Mouse (Mus musculus): ENCODE results near the gene Itgb3. TPM values are rescaled to one million over a fixed set of nuclear protein-coding genes. Genes with fewer than 3 reads are reported as not detected.

The Itgb3 gene
- polyA plus RNA-seq, 1 experiment from 2014 or later, result 3.7 TPM

GRCm38 (mm10) chr11:104643236-104643635 is 35.4 kb downstream of the Itgb3 start:
- Histone ChIP-seq H3K4me3 (no peak overlapping the region), H3K4me1 (no peaks in the 10 kb centered on the region; the same call in 1 of the 2 replicates), H3K36me3 (no peaks in the 10 kb centered on the region), H3K9ac (no peak overlapping the region), H3K9me3 (no peaks in the 10 kb centered on the region), H3K4me2 (no peak overlapping the region), H3K27me3 (no peaks in the 10 kb centered on the region), H3K27ac (no peak overlapping the region)
- WGBS, result 79% methylated on average over 4 of the region's 4 CpGs
- no peak for ATAC-seq (ENCODE audit: insufficient number of reproducible peaks, low FRiP score, low TSS enrichment, low read depth)

DNA sequence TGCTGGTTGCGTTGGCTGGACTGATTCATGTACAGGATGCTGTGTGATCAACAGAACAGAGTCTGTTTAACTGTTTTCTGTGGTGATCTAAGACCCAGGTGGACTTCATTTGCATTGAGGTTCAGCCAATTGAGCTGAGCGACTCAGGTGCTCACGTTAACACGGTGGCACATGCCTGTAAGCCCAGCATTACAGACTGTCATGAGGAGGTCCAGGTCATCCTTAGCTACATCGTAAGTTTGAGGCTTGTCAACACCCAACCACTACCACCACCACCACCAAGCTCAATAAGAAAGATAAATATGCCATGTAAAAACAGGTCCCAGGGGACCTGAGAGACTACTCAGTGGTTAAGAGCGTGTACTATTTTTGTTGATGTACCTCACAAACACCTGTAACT is 37.6 kb downstream of the Itgb3 start:
- 87% methylated on average over 6 of the region's 6 CpGs for WGBS
- H3K4me2 ChIP-seq, result no peak overlapping the region
- no peak overlapping the region for H3K9ac ChIP-seq
- H3K36me3 ChIP-seq, result no peaks in the 10 kb centered on the region
- no peak overlapping the region for H3K4me3 ChIP-seq
- no peak for ATAC-seq (ENCODE audit: insufficient number of reproducible peaks, low FRiP score, low TSS enrichment, low read depth)
- no peaks in the 10 kb centered on the region for H3K27me3 ChIP-seq
- no peaks in the 10 kb centered on the region for H3K9me3 ChIP-seq
- H3K27ac ChIP-seq, result no peak overlapping the region
- H3K4me1 ChIP-seq, result no peaks in the 10 kb centered on the region; the same call in 1 of the 2 replicates

DNA sequence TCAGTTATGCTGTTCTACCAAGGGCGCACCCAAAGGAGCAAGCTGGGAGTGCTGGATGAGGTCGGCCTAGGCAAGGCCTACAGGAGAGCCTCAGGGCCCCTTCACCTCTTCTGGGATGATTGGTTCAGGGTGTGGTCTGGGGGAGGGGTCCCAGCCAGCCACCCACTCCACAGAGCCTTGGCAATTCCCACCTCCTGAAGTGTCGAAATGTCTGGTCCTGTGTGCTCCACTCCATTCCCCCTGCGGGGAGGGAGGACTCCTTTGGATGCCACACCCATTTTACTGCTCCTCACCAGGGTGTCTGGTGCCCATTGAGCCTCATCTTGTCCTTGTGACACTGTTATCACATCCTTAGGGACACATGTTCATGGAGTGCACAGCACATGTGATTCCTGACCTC is 38.4 kb downstream of the Itgb3 start:
- no peak overlapping the region for H3K4me2 ChIP-seq
- H3K4me1 ChIP-seq, result no peaks in the 10 kb centered on the region; the same call in 1 of the 2 replicates
- no peak for ATAC-seq (ENCODE audit: insufficient number of reproducible peaks, low FRiP score, low TSS enrichment, low read depth)
- H3K4me3 ChIP-seq, result no peak overlapping the region
- no peak overlapping the region for H3K9ac ChIP-seq
- H3K27me3 ChIP-seq, result no peaks in the 10 kb centered on the region
- 64% methylated on average over 4 of the region's 4 CpGs for WGBS
- no peaks in the 10 kb centered on the region for H3K36me3 ChIP-seq
- no peak overlapping the region for H3K27ac ChIP-seq
- no peaks in the 10 kb centered on the region for H3K9me3 ChIP-seq

DNA sequence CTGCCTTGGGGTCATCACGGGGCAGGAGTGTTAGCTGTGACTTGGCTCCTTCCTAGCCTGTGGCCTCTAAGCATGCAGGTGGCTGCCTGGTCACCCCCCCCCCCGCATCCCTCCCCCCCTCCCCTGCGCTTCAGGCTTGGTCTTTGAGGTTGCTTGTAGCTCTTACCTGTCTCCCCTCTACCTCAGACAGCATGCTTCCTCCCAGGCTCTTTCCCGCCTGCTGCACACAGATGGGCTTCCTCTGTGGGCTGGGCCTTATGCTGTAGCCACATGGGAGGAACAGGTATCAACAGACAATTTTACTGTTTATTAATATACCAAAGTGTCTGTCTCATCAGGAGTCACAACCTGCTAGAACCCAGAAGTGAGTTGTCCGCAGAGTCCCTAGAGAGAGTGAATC is 38.8 kb downstream of the Itgb3 start:
- WGBS, result 69% methylated on average over 3 of the region's 5 CpGs
- no peak for ATAC-seq (ENCODE audit: insufficient number of reproducible peaks, low FRiP score, low TSS enrichment, low read depth)
- no peak overlapping the region for H3K4me2 ChIP-seq

GRCm38 (mm10) chr11:104647188-104647867 is 39.5 kb downstream of the Itgb3 start:
- no peaks in the 10 kb centered on the region for H3K9me3 ChIP-seq
- H3K27me3 ChIP-seq, result no peaks in the 10 kb centered on the region
- no peak overlapping the region for H3K27ac ChIP-seq
- WGBS, result 72% methylated on average over 8 of the region's 8 CpGs
- H3K36me3 ChIP-seq, result no peaks in the 10 kb centered on the region
- H3K4me2 ChIP-seq, result no peak overlapping the region
- H3K4me3 ChIP-seq, result no peak overlapping the region
- ATAC-seq (ENCODE audit: insufficient number of reproducible peaks, low FRiP score, low TSS enrichment, low read depth), result no peak
- no peak overlapping the region for H3K9ac ChIP-seq
- H3K4me1 ChIP-seq, result no peaks in the 10 kb centered on the region; the same call in 1 of the 2 replicates

More for the DNA sequence above, 38.8 kb downstream of the Itgb3 start:
- Histone ChIP-seq H3K4me3 (no peak overlapping the region), H3K9ac (no peak overlapping the region), H3K27me3 (no peaks in the 10 kb centered on the region), H3K36me3 (no peaks in the 10 kb centered on the region), H3K4me1 (no peaks in the 10 kb centered on the region; the same call in 1 of the 2 replicates), H3K27ac (no peak overlapping the region), H3K9me3 (no peaks in the 10 kb centered on the region)

GRCm38 (mm10) chr11:104648571-104648970 is 40.8 kb downstream of the Itgb3 start:
- H3K4me3 ChIP-seq, result no peak overlapping the region
- no peaks in the 10 kb centered on the region; the same call in 1 of the 2 replicates for H3K4me1 ChIP-seq
- no peak overlapping the region for H3K9ac ChIP-seq
- WGBS, result 56% methylated on average over 3 of the region's 3 CpGs
- H3K9me3 ChIP-seq, result no peaks in the 10 kb centered on the region
- no peak overlapping the region for H3K27ac ChIP-seq
- H3K27me3 ChIP-seq, result no peaks in the 10 kb centered on the region
- H3K4me2 ChIP-seq, result no peak overlapping the region
- no peak for ATAC-seq (ENCODE audit: insufficient number of reproducible peaks, low FRiP score, low TSS enrichment, low read depth)
- no peaks in the 10 kb centered on the region for H3K36me3 ChIP-seq

- no peak for ATAC-seq (ENCODE audit: insufficient number of reproducible peaks, low FRiP score, low TSS enrichment, low read depth)
- H3K9ac ChIP-seq, result no peak overlapping the region
- 97% methylated on average over 4 of the region's 4 CpGs for WGBS
- no peaks in the 10 kb centered on the region for H3K27me3 ChIP-seq
- H3K27ac ChIP-seq, result no peak overlapping the region
- no peak overlapping the region for H3K4me3 ChIP-seq
- H3K36me3 ChIP-seq, result no peaks in the 10 kb centered on the region
- H3K9me3 ChIP-seq, result no peaks in the 10 kb centered on the region
- H3K4me2 ChIP-seq, result no peak overlapping the region
- no peaks in the 10 kb centered on the region; the same call in 1 of the 2 replicates for H3K4me1 ChIP-seq
These were observed 52.8 kb downstream of the Itgb3 start for GRCm38 (mm10) chr11:104660599-104660998.

GRCm38 (mm10) chr11:104661106-104661505 is 53.3 kb downstream of the Itgb3 start:
- Histone ChIP-seq H3K4me1 (no peaks in the 10 kb centered on the region; the same call in 1 of the 2 replicates), H3K27me3 (no peaks in the 10 kb centered on the region), H3K4me3 (no peak overlapping the region), H3K4me2 (no peak overlapping the region), H3K9ac (no peak overlapping the region), H3K36me3 (no peaks in the 10 kb centered on the region), H3K9me3 (no peaks in the 10 kb centered on the region), H3K27ac (no peak overlapping the region)
- 78% methylated on average over 5 of the region's 5 CpGs for WGBS
- ATAC-seq (ENCODE audit: insufficient number of reproducible peaks, low FRiP score, low TSS enrichment, low read depth), result no peak

DNA sequence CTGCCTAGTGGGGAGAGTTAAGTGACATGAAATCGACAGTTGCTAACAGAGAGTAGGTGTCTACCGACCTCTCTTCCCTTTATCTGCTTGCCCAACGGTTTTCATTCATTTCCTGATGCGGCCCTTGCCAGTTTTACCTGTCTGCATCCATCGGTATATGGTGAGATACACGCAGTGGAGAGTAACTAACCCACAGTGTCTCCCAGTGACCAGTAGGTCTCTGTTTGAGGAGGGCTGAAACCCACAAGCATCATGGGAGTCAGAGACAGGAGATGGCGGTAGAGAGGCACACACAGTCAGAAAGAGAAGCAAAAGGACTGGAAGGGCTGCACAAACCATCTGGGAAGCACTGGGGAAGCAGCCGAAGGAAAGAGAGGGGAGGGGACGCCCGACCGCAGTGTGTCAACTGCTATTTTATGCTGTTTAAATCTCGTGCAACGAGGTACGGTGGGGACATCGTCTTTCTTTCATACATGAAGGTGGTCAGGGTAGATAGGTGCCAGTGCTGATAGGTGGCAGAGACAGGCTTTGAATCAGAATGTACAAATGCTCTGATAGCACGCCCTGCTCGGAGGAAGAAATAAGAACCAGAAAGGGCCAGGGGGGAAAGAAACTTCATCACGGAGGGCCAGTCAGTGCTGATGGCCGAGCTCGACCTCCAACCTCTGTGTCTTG is 53.9 kb downstream of the Itgb3 start:
- H3K4me1 ChIP-seq, result no peaks in the 10 kb centered on the region; the same call in 1 of the 2 replicates
- WGBS, result 78% methylated on average over 20 of the region's 20 CpGs
- no peaks in the 10 kb centered on the region for H3K36me3 ChIP-seq
- no peak for ATAC-seq (ENCODE audit: insufficient number of reproducible peaks, low FRiP score, low TSS enrichment, low read depth)
- no peak overlapping the region for H3K4me2 ChIP-seq
- no peaks in the 10 kb centered on the region for H3K9me3 ChIP-seq
- no peaks in the 10 kb centered on the region for H3K27me3 ChIP-seq
- no peak overlapping the region for H3K27ac ChIP-seq
- H3K4me3 ChIP-seq, result no peak overlapping the region
- no peak overlapping the region for H3K9ac ChIP-seq

- Histone ChIP-seq H3K27ac (no peak overlapping the region), H3K4me2 (no peak overlapping the region), H3K4me1 (no peaks in the 10 kb centered on the region; the same call in 1 of the 2 replicates), H3K9ac (no peak overlapping the region), H3K36me3 (no peaks in the 10 kb centered on the region), H3K27me3 (no peaks in the 10 kb centered on the region), H3K4me3 (no peak overlapping the region), H3K9me3 (no peaks in the 10 kb centered on the region)
- WGBS, result 85% methylated on average over 11 of the region's 11 CpGs
- no peak for ATAC-seq (ENCODE audit: insufficient number of reproducible peaks, low FRiP score, low TSS enrichment, low read depth)
These were observed 54.8 kb downstream of the Itgb3 start for GRCm38 (mm10) chr11:104662573-104662972.

DNA sequence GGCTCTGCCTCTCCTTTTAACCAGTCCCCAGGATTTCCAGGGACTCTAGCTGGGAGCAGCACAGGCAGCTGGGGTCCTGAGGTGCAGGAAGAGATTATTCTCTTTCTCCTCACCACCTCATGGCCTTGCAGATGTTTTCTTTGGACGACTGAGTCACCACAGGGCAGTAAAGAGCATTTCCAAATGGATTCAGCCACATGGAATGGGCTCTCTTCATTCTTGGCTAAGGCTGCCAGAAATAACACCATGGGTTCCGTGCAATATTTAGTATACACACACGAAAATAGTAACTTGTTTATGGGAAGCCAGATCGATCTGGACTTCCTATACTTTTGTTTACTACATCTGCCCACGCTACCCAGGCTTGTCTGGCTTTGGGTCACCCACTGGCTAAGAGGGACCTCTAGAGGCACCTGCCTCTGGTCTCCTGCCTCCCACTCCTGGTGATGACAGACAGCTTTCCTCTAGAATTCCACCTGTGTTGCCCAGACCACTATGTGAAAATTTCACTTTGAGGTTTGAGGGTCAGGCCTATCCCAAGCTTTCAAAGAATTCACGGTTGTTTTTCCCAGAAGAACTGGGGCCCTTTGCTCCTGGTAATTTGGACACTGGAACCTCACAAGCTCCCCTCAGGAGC is 55.6 kb downstream of the Itgb3 start:
- Histone ChIP-seq H3K27me3 (no peaks in the 10 kb centered on the region), H3K4me1 (no peaks in the 10 kb centered on the region; the same call in 1 of the 2 replicates), H3K27ac (no peak overlapping the region), H3K4me2 (no peak overlapping the region), H3K9ac (no peak overlapping the region), H3K9me3 (no peaks in the 10 kb centered on the region), H3K36me3 (no peaks in the 10 kb centered on the region), H3K4me3 (no peak overlapping the region)
- 57% methylated on average over 6 of the region's 6 CpGs for WGBS
- ATAC-seq (ENCODE audit: insufficient number of reproducible peaks, low FRiP score, low TSS enrichment, low read depth), result no peak

DNA sequence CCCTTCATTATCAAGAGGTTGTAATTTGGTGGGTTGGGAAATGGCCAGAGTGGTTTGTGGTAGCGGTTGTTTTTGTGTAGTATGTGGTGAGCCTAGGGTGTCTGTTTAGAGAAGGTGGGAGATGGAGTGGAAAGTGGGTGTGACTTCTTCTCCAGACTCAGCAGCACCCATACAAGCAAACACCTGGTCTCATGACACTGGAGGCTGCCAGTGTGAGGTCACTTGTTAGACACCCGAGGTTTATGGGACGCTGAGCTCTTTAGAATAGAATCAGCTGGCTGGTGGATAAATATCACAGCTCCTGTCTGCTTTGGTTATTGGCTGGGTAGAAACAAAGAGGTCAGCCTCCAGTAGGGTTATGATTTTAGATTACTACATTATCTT is 56.1 kb downstream of the Itgb3 start:
- no peak for ATAC-seq (ENCODE audit: insufficient number of reproducible peaks, low FRiP score, low TSS enrichment, low read depth)

More for the DNA sequence above, 56.1 kb downstream of the Itgb3 start:
- 67% methylated on average over 3 of the region's 3 CpGs for WGBS
- Histone ChIP-seq H3K27me3 (no peaks in the 10 kb centered on the region), H3K4me2 (no peak overlapping the region), H3K27ac (no peak overlapping the region), H3K4me1 (no peaks in the 10 kb centered on the region; the same call in 1 of the 2 replicates), H3K36me3 (no peaks in the 10 kb centered on the region), H3K4me3 (no peak overlapping the region), H3K9ac (no peak overlapping the region), H3K9me3 (no peaks in the 10 kb centered on the region)
